Mouse (Mus musculus) NIH3T3 (cell line): ENCODE data around the gene Slc7a15.

ENCODE experiments used
- DNase-seq: peaks from one replicate; pipeline ENCODE4 v3.0.0-alpha.2; 2012; ENCODE audit warnings: low read depth

Gene Slc7a15

GRCm38 (mm10) chr12:8482169-8482568 is 116.7 kb downstream of the Slc7a15 start:
- DNase-seq, result no peak
